Mouse (Mus musculus) adrenal gland (tissue): Measurements from ENCODE around the gene Klf17.
"Not testable (repeated sequence)": the region's sequence is repeated elsewhere in the genome, so short reads cannot be mapped to it uniquely, and the experiment has no call there.

Experiments used
- intact Hi-C: fragments of 180-260 bp; cut with DNase I; formaldehyde crosslinking; loops from one replicate; pipeline ENCODE4 v1.15.1; 2025
- long read RNA-seq, 2 experiments: library from polyadenylated mRNA; unstranded; transcript quantifications; one replicate each; pipeline ENCODE4 v2.0.0; 2020; ENCODE audit warnings: borderline replicate concordance in 1 of 2; ENCODE audit not compliant: insufficient replicate concordance in 1 of 2

Klf17 gene
- long read RNA-seq, experiment 1, result 0 reads
- long read RNA-seq, experiment 2, result 0 reads

GRCm38 (mm10) chr4:117765416-117765815 lies at the start of gene Klf17:
Klf17 (minus strand) TSS chr4:117765648.
- intact Hi-C loops, result no loop called here

GRCm38 (mm10) chr4:117814333-117814732 lies 48.9 kb upstream of the Klf17 start:
- intact Hi-C loops, result loop anchor here (5.0 kb wide), 1 partner anchor 268 kb away; no protein-coding TSS in a partner anchor

GRCm38 (mm10) chr4:117813591-117814192 lies 48.2 kb upstream of the Klf17 start:
- intact Hi-C loops, result loop anchor here (5.0 kb wide), 1 partner anchor 269 kb away; no protein-coding TSS in a partner anchor

- intact Hi-C loops, result loop anchor here (5.0 kb wide), 1 partner anchor 271 kb away; no protein-coding TSS in a partner anchor
Observed at GRCm38 (mm10) chr4:117810933-117811332, 45.5 kb upstream of the Klf17 start.

GRCm38 (mm10) chr4:117806992-117807391 lies 41.5 kb upstream of the Klf17 start:
- intact Hi-C loops, result no loop called here

GRCm38 (mm10) chr4:117799904-117800303 lies 34.5 kb upstream of the Klf17 start:
- intact Hi-C loops, result no loop called here

- intact Hi-C loops, result no loop called here
Observed at GRCm38 (mm10) chr4:117788308-117788707, 22.9 kb upstream of the Klf17 start.

- intact Hi-C loops, result no loop called here
Observed at GRCm38 (mm10) chr4:117786963-117787362, 21.5 kb upstream of the Klf17 start.

GRCm38 (mm10) chr4:117782908-117783307 lies 17.5 kb upstream of the Klf17 start:
- intact Hi-C loops, result no loop called here

GRCm38 (mm10) chr4:117772960-117773359 lies 7.5 kb upstream of the Klf17 start:
- intact Hi-C loops, result no loop called here

GRCm38 (mm10) chr4:117770935-117771334 lies 5.5 kb upstream of the Klf17 start:
- intact Hi-C loops, result loop anchor here (1.0 kb wide), 1 partner anchor 66 kb away; no protein-coding TSS in a partner anchor

- intact Hi-C loops, result no loop called here
Observed at GRCm38 (mm10) chr4:117760151-117760550, 5.3 kb downstream of the Klf17 start.

GRCm38 (mm10) chr4:117752469-117752868 lies 13.0 kb downstream of the Klf17 start:
- intact Hi-C loops, result not testable (repeated sequence)

GRCm38 (mm10) chr4:117737559-117737958 lies 27.9 kb downstream of the Klf17 start:
- intact Hi-C loops, result no loop called here

GRCm38 (mm10) chr4:117731926-117732325 lies 33.5 kb downstream of the Klf17 start:
- intact Hi-C loops, result no loop called here

GRCm38 (mm10) chr4:117724112-117724511 lies 41.3 kb downstream of the Klf17 start, which contains the start of gene Gm12845:
Gm12845 (plus strand) TSS chr4:117724412.
- intact Hi-C loops, result no loop called here

GRCm38 (mm10) chr4:117713303-117714098 lies 51.9 kb downstream of the Klf17 start:
- intact Hi-C loops, result no loop called here

- intact Hi-C loops, result no loop called here
Observed at GRCm38 (mm10) chr4:117712314-117712713, 53.1 kb downstream of the Klf17 start.

- intact Hi-C loops, result loop anchor here (10.0 kb wide), 1 partner anchor 376 kb away; no protein-coding TSS in a partner anchor
Observed at GRCm38 (mm10) chr4:117708780-117709550, 56.5 kb downstream of the Klf17 start.
